Mouse (Mus musculus): ENCODE data around the gene Sag. TPM values are rescaled to one million over a fixed set of nuclear protein-coding genes. Genes with fewer than 3 reads are reported as not detected.

The Sag gene
- polyA plus RNA-seq, 1 experiment from 2014 or later = 1.8 TPM

GRCm38 (mm10) chr1:87786251-87786650, 17.2 kb upstream of the Sag start:
- Histone ChIP-seq H3K36me3 (peaks cover 82% of the 10 kb centered on the region), H3K4me3 (no peak overlapping the region), H3K4me2 (no peak overlapping the region), H3K9me3 (no peaks in the 10 kb centered on the region), H3K27ac (no peak overlapping the region), H3K27me3 (no peaks in the 10 kb centered on the region), H3K9ac (no peak overlapping the region), H3K4me1 (no peaks in the 10 kb centered on the region)
- 72% methylated on average over 7 of the region's 7 CpGs for WGBS
- no peak for ATAC-seq (ENCODE audit: insufficient number of reproducible peaks, low FRiP score, low TSS enrichment, low read depth)

- H3K4me3 ChIP-seq = no peak overlapping the region
- H3K27ac ChIP-seq = no peak overlapping the region
- no peaks in the 10 kb centered on the region for H3K4me1 ChIP-seq
- H3K9me3 ChIP-seq = no peaks in the 10 kb centered on the region
- WGBS = 88% methylated on average over 8 of the region's 8 CpGs
- no peak for ATAC-seq (ENCODE audit: insufficient number of reproducible peaks, low FRiP score, low TSS enrichment, low read depth)
- H3K4me2 ChIP-seq = no peak overlapping the region
- no peak overlapping the region for H3K9ac ChIP-seq
- no peaks in the 10 kb centered on the region for H3K27me3 ChIP-seq
- peaks cover 86% of the 10 kb centered on the region for H3K36me3 ChIP-seq
Observed at GRCm38 (mm10) chr1:87789665-87790064, 13.8 kb upstream of the Sag start.

- Histone ChIP-seq H3K4me1 (no peaks in the 10 kb centered on the region), H3K4me3 (no peak overlapping the region), H3K4me2 (no peak overlapping the region), H3K36me3 (peaks cover 59% of the 10 kb centered on the region), H3K27me3 (no peaks in the 10 kb centered on the region), H3K27ac (no peak overlapping the region), H3K9me3 (no peaks in the 10 kb centered on the region), H3K9ac (no peak overlapping the region)
- no peak for ATAC-seq (ENCODE audit: insufficient number of reproducible peaks, low FRiP score, low TSS enrichment, low read depth)
- 83% methylated on average over 4 of the region's 4 CpGs for WGBS
Observed at GRCm38 (mm10) chr1:87792438-87793137, 10.9 kb upstream of the Sag start.

- H3K4me1 ChIP-seq = no peaks in the 10 kb centered on the region
- H3K27me3 ChIP-seq = no peaks in the 10 kb centered on the region
- 88% methylated on average over 6 of the region's 6 CpGs for WGBS
- peaks cover 56% of the 10 kb centered on the region for H3K36me3 ChIP-seq
- no peak overlapping the region for H3K27ac ChIP-seq
- no peak for ATAC-seq (ENCODE audit: insufficient number of reproducible peaks, low FRiP score, low TSS enrichment, low read depth)
- H3K4me3 ChIP-seq = no peak overlapping the region
- H3K4me2 ChIP-seq = no peak overlapping the region
- H3K9ac ChIP-seq = no peak overlapping the region
- no peaks in the 10 kb centered on the region for H3K9me3 ChIP-seq
Observed at GRCm38 (mm10) chr1:87793138-87793449, 10.4 kb upstream of the Sag start.

- Histone ChIP-seq H3K9ac (no peak overlapping the region), H3K27me3 (no peaks in the 10 kb centered on the region), H3K9me3 (no peaks in the 10 kb centered on the region), H3K36me3 (peaks cover 19% of the 10 kb centered on the region), H3K4me2 (no peak overlapping the region), H3K27ac (no peak overlapping the region), H3K4me3 (no peak overlapping the region), H3K4me1 (no peaks in the 10 kb centered on the region)
- WGBS = 90% methylated on average over 1 of the region's 1 CpGs
- no peak for ATAC-seq (ENCODE audit: insufficient number of reproducible peaks, low FRiP score, low TSS enrichment, low read depth)
Observed at GRCm38 (mm10) chr1:87797702-87798101, 5.8 kb upstream of the Sag start.

GRCm38 (mm10) chr1:87798306-87798705, 5.2 kb upstream of the Sag start:
- Histone ChIP-seq H3K9me3 (no peaks in the 10 kb centered on the region), H3K36me3 (peaks cover 13% of the 10 kb centered on the region), H3K27ac (no peak overlapping the region), H3K4me2 (no peak overlapping the region), H3K4me3 (no peak overlapping the region), H3K27me3 (no peaks in the 10 kb centered on the region), H3K9ac (no peak overlapping the region), H3K4me1 (no peaks in the 10 kb centered on the region)
- no peak for ATAC-seq (ENCODE audit: insufficient number of reproducible peaks, low FRiP score, low TSS enrichment, low read depth)
- 85% methylated on average over 2 of the region's 2 CpGs for WGBS

- no peaks in the 10 kb centered on the region for H3K36me3 ChIP-seq
Observed at GRCm38 (mm10) chr1:87807751-87808150, 4.3 kb downstream of the Sag start.

GRCm38 (mm10) chr1:87811391-87811790, 7.9 kb downstream of the Sag start:
- Histone ChIP-seq H3K4me2 (no peak overlapping the region), H3K36me3 (no peaks in the 10 kb centered on the region), H3K9ac (no peak overlapping the region), H3K27ac (no peak overlapping the region), H3K9me3 (no peaks in the 10 kb centered on the region), H3K4me1 (no peaks in the 10 kb centered on the region), H3K27me3 (no peaks in the 10 kb centered on the region), H3K4me3 (no peak overlapping the region)
- WGBS = 84% methylated on average over 7 of the region's 7 CpGs
- ATAC-seq (ENCODE audit: insufficient number of reproducible peaks, low FRiP score, low TSS enrichment, low read depth) = no peak

More at GRCm38 (mm10) chr1:87807751-87808150, 4.3 kb downstream of the Sag start:
- 88% methylated on average over 1 of the region's 1 CpGs for WGBS
- Histone ChIP-seq H3K4me3 (no peak overlapping the region), H3K9ac (no peak overlapping the region), H3K9me3 (no peaks in the 10 kb centered on the region), H3K27me3 (no peaks in the 10 kb centered on the region), H3K4me1 (no peaks in the 10 kb centered on the region), H3K27ac (no peak overlapping the region), H3K4me2 (no peak overlapping the region)
- no peak for ATAC-seq (ENCODE audit: insufficient number of reproducible peaks, low FRiP score, low TSS enrichment, low read depth)

GRCm38 (mm10) chr1:87812061-87812460, 8.6 kb downstream of the Sag start:
- ATAC-seq (ENCODE audit: insufficient number of reproducible peaks, low FRiP score, low TSS enrichment, low read depth) = no peak
- no peaks in the 10 kb centered on the region for H3K36me3 ChIP-seq
- H3K27me3 ChIP-seq = no peaks in the 10 kb centered on the region
- 81% methylated on average over 10 of the region's 10 CpGs for WGBS
- H3K9ac ChIP-seq = no peak overlapping the region
- no peaks in the 10 kb centered on the region for H3K9me3 ChIP-seq
- no peaks in the 10 kb centered on the region for H3K4me1 ChIP-seq
- no peak overlapping the region for H3K4me3 ChIP-seq
- no peak overlapping the region for H3K4me2 ChIP-seq
- H3K27ac ChIP-seq = no peak overlapping the region

- WGBS = 83% methylated on average over 6 of the region's 6 CpGs
- Histone ChIP-seq H3K9ac (no peak overlapping the region), H3K4me2 (no peak overlapping the region), H3K36me3 (no peaks in the 10 kb centered on the region), H3K27ac (no peak overlapping the region), H3K4me3 (no peak overlapping the region), H3K4me1 (no peaks in the 10 kb centered on the region), H3K9me3 (no peaks in the 10 kb centered on the region), H3K27me3 (no peaks in the 10 kb centered on the region)
- no peak for ATAC-seq (ENCODE audit: insufficient number of reproducible peaks, low FRiP score, low TSS enrichment, low read depth)
Observed at GRCm38 (mm10) chr1:87813155-87813554, 9.7 kb downstream of the Sag start.

GRCm38 (mm10) chr1:87813681-87814080, 10.2 kb downstream of the Sag start:
- Histone ChIP-seq H3K9ac (no peak overlapping the region), H3K36me3 (no peaks in the 10 kb centered on the region), H3K4me3 (no peak overlapping the region), H3K27ac (no peak overlapping the region), H3K4me2 (no peak overlapping the region), H3K9me3 (no peaks in the 10 kb centered on the region), H3K27me3 (no peaks in the 10 kb centered on the region), H3K4me1 (no peaks in the 10 kb centered on the region)
- WGBS = 73% methylated on average over 7 of the region's 7 CpGs
- ATAC-seq (ENCODE audit: insufficient number of reproducible peaks, low FRiP score, low TSS enrichment, low read depth) = no peak

GRCm38 (mm10) chr1:87824420-87824995, 21.0 kb downstream of the Sag start:
- no peaks in the 10 kb centered on the region for H3K27me3 ChIP-seq
- no peak overlapping the region for H3K4me2 ChIP-seq
- 90% methylated on average over 10 of the region's 10 CpGs for WGBS
- H3K4me3 ChIP-seq = no peak overlapping the region
- H3K4me1 ChIP-seq = no peaks in the 10 kb centered on the region
- no peak overlapping the region for H3K27ac ChIP-seq
- no peaks in the 10 kb centered on the region for H3K36me3 ChIP-seq
- H3K9ac ChIP-seq = no peak overlapping the region
- H3K9me3 ChIP-seq = no peaks in the 10 kb centered on the region
- ATAC-seq (ENCODE audit: insufficient number of reproducible peaks, low FRiP score, low TSS enrichment, low read depth) = no peak

- H3K4me2 ChIP-seq = no peak overlapping the region
- H3K4me1 ChIP-seq = no peaks in the 10 kb centered on the region
- 86% methylated on average over 5 of the region's 5 CpGs for WGBS
- no peaks in the 10 kb centered on the region for H3K9me3 ChIP-seq
- ATAC-seq (ENCODE audit: insufficient number of reproducible peaks, low FRiP score, low TSS enrichment, low read depth) = no peak
- no peaks in the 10 kb centered on the region for H3K27me3 ChIP-seq
- no peak overlapping the region for H3K4me3 ChIP-seq
- no peak overlapping the region for H3K9ac ChIP-seq
- H3K36me3 ChIP-seq = no peaks in the 10 kb centered on the region
- H3K27ac ChIP-seq = no peak overlapping the region
Observed at GRCm38 (mm10) chr1:87825281-87825680, 21.8 kb downstream of the Sag start.
